ENCODE assay signal across 16 mouse cellular contexts in genomic region chr9:64688015-64688394, GRCm38 (mm10). TPM values are rescaled to one million over a fixed set of nuclear protein-coding genes. Genes with fewer than 3 reads are reported as not detected.
DNase-seq lines count a peak whose midpoint lies in the region; ATAC-seq and TF ChIP-seq lines count a peak whose summit lies in the region.
"Had no signal": no experiment of that assay in that cellular context is flagged by ENCODE, and none has a peak within 500 bp of the region (broad histone marks: within the 10 kb centered on the region; RNA-seq: fewer than 3 reads in every experiment).

No protein-coding gene starts in this region.

- no peak for DNase-seq in kidney, adult 2 months
- DNase-seq in urinary bladder, postnatal 14 days (ENCODE audit: low spot score): peak; percentile 23
- no peak for DNase-seq in urinary bladder, adult 2 months (ENCODE audit: low spot score)
- DNase-seq in limb, embryonic 10.5 days (ENCODE audit: low spot score): no peak
- no peak for DNase-seq in left cerebral cortex, adult 18-20 months (ENCODE audit: low spot score in 2 of 2)
- no peak for DNase-seq in adipocyte (ENCODE audit: low spot score)
- DNase-seq: cerebellum, adult 18-20 months; cerebellum, postnatal 36 days; gastrocnemius, postnatal 36 days; right cerebral cortex, postnatal 14 days; thymus, adult 18-20 months had no signal

- no peak overlapping the region for H3K4me3 ChIP-seq in kidney, embryonic 15.5 days (replicated peaks)
- no peak overlapping the region for H3K4me3 ChIP-seq in kidney, adult 2 months (ENCODE audit: insufficient read depth, low read depth, low read length)
- H3K4me3 ChIP-seq in limb, embryonic 10.5 days: no peak overlapping the region
- H3K4me3 ChIP-seq: hindbrain, embryonic 15.5 days; limb, embryonic 15.5 days; megakaryocyte, embryonic 14.5 days had no signal

- ATAC-seq in kidney, embryonic 15.5 days (replicated peaks; ENCODE audit: low FRiP score): 0 out of 2 replicates have a peak, but pooled peaks have one; percentile 20
- ATAC-seq: forebrain, embryonic 14.5 days had no signal

- TF ChIP-seq POLR2A in kidney, adult 2 months (IDR thresholded peaks at IDR 0.05; ENCODE audit: low read depth, low read length): no peak

- no peak overlapping the region for H3K9ac ChIP-seq in kidney, embryonic 15.5 days
- H3K9ac ChIP-seq: hindbrain, embryonic 15.5 days; limb, embryonic 15.5 days had no signal

- no peak overlapping the region for H3K4me2 ChIP-seq in kidney, embryonic 15.5 days
- H3K4me2 ChIP-seq: hindbrain, embryonic 15.5 days; limb, embryonic 15.5 days had no signal

- 56% methylated on average over 1 of the region's 1 CpGs for WGBS in kidney, embryonic 15.5 days
- WGBS in kidney, adult 2 months: 30% methylated on average over 1 of the region's 1 CpGs
- WGBS in limb, embryonic 10.5 days: 32% methylated on average over 1 of the region's 1 CpGs

- peak overlapping the region; percentile 28 for H3K27ac ChIP-seq in kidney, embryonic 15.5 days
- no peak overlapping the region for H3K27ac ChIP-seq in kidney, adult 2 months (ENCODE audit: insufficient read depth, low read depth, low read length)
- H3K27ac ChIP-seq in limb, embryonic 10.5 days: peak overlapping the region; percentile 50; the same call in 1 of the 2 replicates
- H3K27ac ChIP-seq: hindbrain, embryonic 15.5 days; limb, embryonic 15.5 days had no signal

- H3K4me1 ChIP-seq in kidney, embryonic 15.5 days: peaks cover 46% of the 10 kb centered on the region
- H3K4me1 ChIP-seq in kidney, adult 2 months (ENCODE audit: control insufficient read depth, insufficient read depth, low read length): no peaks in the 10 kb centered on the region; the same call in 1 of the 2 replicates
- peaks cover 52% of the 10 kb centered on the region for H3K4me1 ChIP-seq in limb, embryonic 10.5 days

- H3K27me3 ChIP-seq in kidney, embryonic 15.5 days: peaks cover 6% of the 10 kb centered on the region; the same call in 1 of the 2 replicates
- H3K27me3 ChIP-seq in kidney, adult 2 months (replicated peaks; ENCODE audit: control insufficient read depth, insufficient read depth, low read length): no peaks in the 10 kb centered on the region
- peaks cover 62% of the 10 kb centered on the region for H3K27me3 ChIP-seq in limb, embryonic 10.5 days (ENCODE audit: low read depth, poor library complexity, severe bottlenecking)
- H3K27me3 ChIP-seq: hindbrain, embryonic 15.5 days; limb, embryonic 15.5 days; megakaryocyte, embryonic 14.5 days had no signal

- H3K9me3 ChIP-seq in kidney, embryonic 15.5 days (replicated peaks): no peaks in the 10 kb centered on the region
- H3K9me3 ChIP-seq in limb, embryonic 10.5 days (replicated peaks): no peaks in the 10 kb centered on the region
- H3K9me3 ChIP-seq: hindbrain, embryonic 15.5 days; limb, embryonic 15.5 days; megakaryocyte, embryonic 14.5 days had no signal

- no peaks in the 10 kb centered on the region for H3K36me3 ChIP-seq in kidney, embryonic 15.5 days
- H3K36me3 ChIP-seq in kidney, adult 2 months (ENCODE audit: control insufficient read depth, insufficient read depth, low read length): no peaks in the 10 kb centered on the region
- no peaks in the 10 kb centered on the region for H3K36me3 ChIP-seq in limb, embryonic 10.5 days
- H3K36me3 ChIP-seq: hindbrain, embryonic 15.5 days; limb, embryonic 15.5 days had no signal

- TF ChIP-seq CTCF in kidney, adult 2 months (conservative IDR thresholded peaks at IDR 0.05; ENCODE audit: insufficient read depth, insufficient read length, low read depth, low read length): no peak

RNA-seq across cellular contexts. Expression of gene Rab11a, which starts 49.6 kb away (rescaled TPM):
- polyA plus RNA-seq in kidney, embryonic 15.5 days (2015; fragmentation: Nextera tagmentation; extraction: Ambion mirVana): 550 and 571 TPM in 2 replicates
- 124 and 188 TPM in 2 replicates for polyA plus RNA-seq in kidney, adult 2 months (2012; rRNA removed)
- polyA plus RNA-seq in urinary bladder, adult 2 months (2012; rRNA removed): 457 and 556 TPM in 2 replicates
- 202 and 211 TPM in 2 replicates for polyA plus RNA-seq in limb, embryonic 10.5 days (2016; fragmentation: Nextera tagmentation; extraction: Ambion mirVana)
- total RNA-seq in left cerebral cortex, adult 18-20 months (2021): 100 to 1,000 TPM; 229 to 237 TPM
